Comparison of ENCODE assay signal across 10 mouse cellular contexts in genomic region chr16:33687724-33688123, GRCm38 (mm10). TPM values are rescaled to one million over a fixed set of nuclear protein-coding genes. Genes with fewer than 3 reads are reported as not detected.
DNase-seq lines count a peak whose midpoint lies in the region; ATAC-seq and TF ChIP-seq lines count a peak whose summit lies in the region.
"Had no signal": no experiment of that assay in that cellular context is flagged by ENCODE, and none has a peak within 500 bp of the region (broad histone marks: within the 10 kb centered on the region; RNA-seq: fewer than 3 reads in every experiment).

No protein-coding gene starts in this region.

- peak overlapping the region; percentile 89 for H3K4me2 ChIP-seq in neural tube, embryonic 13.5 days

- DNase-seq in kidney, adult 2 months = no peak
- DNase-seq in kidney, postnatal 25 days = no peak
- DNase-seq in T-cell, adult 2 months (ENCODE audit: low spot score) = peak; percentile 71
- peak; percentile 85 for DNase-seq in induced T-regulatory cell, adult 2 months (ENCODE audit: low read depth)
- DNase-seq in cerebellum, adult 9-11 months = no peak
- no peak for DNase-seq in left cerebral cortex, adult 11 months (ENCODE audit: low spot score)
- no peak for DNase-seq in left cerebral cortex, adult 18-20 months (ENCODE audit: low spot score in 2 of 2)
- DNase-seq: cerebellum, postnatal 25 days; right cerebral cortex, postnatal 25 days had no signal

- no peak for TF ChIP-seq CTCF in kidney, adult 2 months (conservative IDR thresholded peaks at IDR 0.05; ENCODE audit: insufficient read depth, insufficient read length, low read depth, low read length)

- WGBS in kidney, adult 2 months = 61% methylated on average over 3 of the region's 3 CpGs
- WGBS in neural tube, embryonic 13.5 days = 78% methylated on average over 3 of the region's 3 CpGs

- H3K9me3 ChIP-seq in neural tube, embryonic 13.5 days = no peaks in the 10 kb centered on the region

- ATAC-seq in neural tube, embryonic 13.5 days (ENCODE audit: low read depth) = no peak

- 0 out of 2 replicates have a peak overlapping the region, but pooled peaks have one; percentile 22 for H3K27ac ChIP-seq in kidney, adult 2 months (ENCODE audit: insufficient read depth, low read depth, low read length)
- H3K27ac ChIP-seq in neural tube, embryonic 13.5 days (replicated peaks) = no peak overlapping the region

- no peaks in the 10 kb centered on the region for H3K4me1 ChIP-seq in kidney, adult 2 months (ENCODE audit: control insufficient read depth, insufficient read depth, low read length)
- H3K4me1 ChIP-seq in neural tube, embryonic 13.5 days (replicated peaks) = peaks cover 76% of the 10 kb centered on the region

- no peak for TF ChIP-seq POLR2A in kidney, adult 2 months (IDR thresholded peaks at IDR 0.05; ENCODE audit: low read depth, low read length)

- peak overlapping the region; percentile 41 for H3K9ac ChIP-seq in neural tube, embryonic 13.5 days

- H3K4me3 ChIP-seq in kidney, adult 2 months (ENCODE audit: insufficient read depth, low read depth, low read length) = peak overlapping the region; percentile 22
- no peak overlapping the region for H3K4me3 ChIP-seq in neural tube, embryonic 13.5 days

- no peaks in the 10 kb centered on the region for H3K27me3 ChIP-seq in kidney, adult 2 months (replicated peaks; ENCODE audit: control insufficient read depth, insufficient read depth, low read length)
- no peaks in the 10 kb centered on the region for H3K27me3 ChIP-seq in neural tube, embryonic 13.5 days

- H3K36me3 ChIP-seq in kidney, adult 2 months (ENCODE audit: control insufficient read depth, insufficient read depth, low read length) = no peaks in the 10 kb centered on the region
- no peaks in the 10 kb centered on the region for H3K36me3 ChIP-seq in neural tube, embryonic 13.5 days

RNA-seq across cellular contexts. Expression of gene Heg1, which starts 3.6 kb away (rescaled TPM):
- polyA plus RNA-seq in kidney, adult 2 months (2012; rRNA removed) = 26.7 and 28.4 TPM in 2 replicates
- polyA plus RNA-seq in neural tube, embryonic 13.5 days (2015; fragmentation: Nextera tagmentation; extraction: Ambion mirVana) = 9.6 and 12.6 TPM in 2 replicates
- total RNA-seq in left cerebral cortex, adult 18-20 months (2021) = 10 to 100 TPM; 25.0 to 25.2 TPM

Comparison
In these comparisons a context has a peak if more than half of its experiments do, and no peak if none do; other contexts are left out.
1. DNase-seq: peak in T-cell, adult 2 months (single experiment) and induced T-regulatory cell, adult 2 months (single experiment); none in kidney, adult 2 months (single experiment), kidney, postnatal 25 days (0 of 2), cerebellum, adult 9-11 months (single experiment), left cerebral cortex, adult 11 months (single experiment) and left cerebral cortex, adult 18-20 months (0 of 2).